Mouse (Mus musculus): ENCODE results near the gene N4bp1. TPM values are rescaled to one million over a fixed set of nuclear protein-coding genes. Genes with fewer than 3 reads are reported as not detected.
A peak's percentile ranks its signal among the peaks of the same experiment; 100 is the strongest.

The N4bp1 gene
- polyA plus RNA-seq (2016; fragmentation: Nextera tagmentation; extraction: Ambion mirVana), result 10.3 and 10.8 TPM in 2 replicates

- H3K4me3 ChIP-seq, result peak within 1 kb of the TSS; percentile 95
- peaks cover 19% of the 10 kb centered on the region for H3K36me3 ChIP-seq (replicated peaks)
- no peaks in the 10 kb centered on the region for H3K27me3 ChIP-seq (replicated peaks; ENCODE audit: low read depth, poor library complexity, severe bottlenecking)
- peaks cover 30% of the 10 kb centered on the region for H3K4me1 ChIP-seq
- H3K9me3 ChIP-seq, result no peaks in the 10 kb centered on the region
- under 1% methylated on average over 119 of the region's 119 CpGs for WGBS
- peak within 1 kb of the TSS; percentile 96 for H3K27ac ChIP-seq (replicated peaks)
- peak; percentile 94 for DNase-seq (ENCODE audit: low spot score)
Measured at GRCm38 (mm10) chr8:86884489-86885463, at the start of gene N4bp1. Gene N4bp1, minus strand, starts transcription at chr8:86885258.

GRCm38 (mm10) chr8:86934841-86935240 lies 49.8 kb upstream of the N4bp1 start:
- peaks cover 12% of the 10 kb centered on the region; the same call in 1 of the 2 replicates for H3K4me1 ChIP-seq
- no peak overlapping the region for H3K27ac ChIP-seq (replicated peaks)
- H3K4me3 ChIP-seq, result no peak overlapping the region

GRCm38 (mm10) chr8:86934393-86934792 lies 49.3 kb upstream of the N4bp1 start:
- 69% methylated on average over 13 of the region's 13 CpGs for WGBS
- Histone ChIP-seq H3K9me3 (no peaks in the 10 kb centered on the region), H3K27me3 (replicated peaks; ENCODE audit: low read depth, poor library complexity, severe bottlenecking) (no peaks in the 10 kb centered on the region), H3K4me1 (peaks cover 12% of the 10 kb centered on the region; the same call in 1 of the 2 replicates), H3K27ac (replicated peaks) (no peak overlapping the region), H3K4me3 (no peak overlapping the region), H3K36me3 (replicated peaks) (no peaks in the 10 kb centered on the region)
- no peak for DNase-seq (ENCODE audit: low spot score)

More at GRCm38 (mm10) chr8:86934841-86935240, 49.8 kb upstream of the N4bp1 start:
- 75% methylated on average over 5 of the region's 5 CpGs for WGBS
- Histone ChIP-seq H3K9me3 (no peaks in the 10 kb centered on the region), H3K27me3 (replicated peaks; ENCODE audit: low read depth, poor library complexity, severe bottlenecking) (no peaks in the 10 kb centered on the region), H3K36me3 (replicated peaks) (no peaks in the 10 kb centered on the region)
- no peak for DNase-seq (ENCODE audit: low spot score)

DNA sequence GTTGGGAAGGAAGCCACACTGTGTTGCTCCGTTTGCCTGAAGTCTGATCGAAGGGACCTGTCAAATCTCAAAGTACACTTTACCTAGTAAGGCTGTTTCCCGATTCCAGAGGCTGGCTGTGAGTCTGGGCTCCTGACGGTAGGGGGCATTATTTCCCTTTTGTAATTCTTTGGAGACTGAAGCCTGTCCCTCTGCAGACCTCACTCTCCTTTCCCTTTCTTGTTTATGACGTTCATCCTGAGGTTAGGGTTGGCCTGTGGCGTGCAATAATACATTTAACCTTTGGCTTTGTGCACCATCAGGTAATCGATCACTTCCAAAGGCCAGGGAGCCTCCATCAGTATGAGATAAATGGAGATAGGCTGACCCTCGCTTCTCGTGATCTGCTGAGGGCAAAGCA lies 48.8 kb upstream of the N4bp1 start:
- no peaks in the 10 kb centered on the region for H3K36me3 ChIP-seq (replicated peaks)
- no peaks in the 10 kb centered on the region for H3K27me3 ChIP-seq (replicated peaks; ENCODE audit: low read depth, poor library complexity, severe bottlenecking)
- peaks cover 12% of the 10 kb centered on the region; the same call in 1 of the 2 replicates for H3K4me1 ChIP-seq
- DNase-seq (ENCODE audit: low spot score), result peak; percentile 69
- H3K9me3 ChIP-seq, result no peaks in the 10 kb centered on the region
- WGBS, result 23% methylated on average over 9 of the region's 9 CpGs
- no peak overlapping the region for H3K4me3 ChIP-seq
- no peak overlapping the region for H3K27ac ChIP-seq (replicated peaks)

DNA sequence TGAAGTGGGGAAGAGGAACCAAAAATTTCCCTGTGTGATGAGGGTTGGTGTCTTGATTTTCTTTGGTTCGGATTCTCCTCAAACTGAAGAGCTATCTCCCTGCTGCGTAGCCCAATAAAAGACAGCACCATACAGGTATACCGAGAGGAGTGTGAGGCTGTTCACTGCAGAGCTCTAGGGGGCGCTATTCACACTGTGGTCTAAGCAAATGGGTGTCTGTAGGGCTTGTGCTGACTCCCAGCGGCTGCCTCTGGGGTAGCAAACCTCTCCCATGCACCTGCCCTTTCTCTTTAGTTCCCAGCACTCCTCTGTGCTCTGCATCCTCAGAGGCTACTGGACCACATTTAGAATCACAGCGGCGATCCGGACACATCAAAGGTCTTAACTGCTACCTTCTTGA lies 41.2 kb upstream of the N4bp1 start:
- peaks cover 22% of the 10 kb centered on the region for H3K4me1 ChIP-seq
- H3K4me3 ChIP-seq, result no peak overlapping the region
- 58% methylated on average over 8 of the region's 8 CpGs for WGBS
- H3K36me3 ChIP-seq (replicated peaks), result no peaks in the 10 kb centered on the region
- no peak overlapping the region for H3K27ac ChIP-seq (replicated peaks)
- no peak for DNase-seq (ENCODE audit: low spot score)
- H3K9me3 ChIP-seq, result no peaks in the 10 kb centered on the region
- no peaks in the 10 kb centered on the region for H3K27me3 ChIP-seq (replicated peaks; ENCODE audit: low read depth, poor library complexity, severe bottlenecking)

- H3K9me3 ChIP-seq, result no peaks in the 10 kb centered on the region
- H3K27ac ChIP-seq (replicated peaks), result no peak overlapping the region
- no peak overlapping the region for H3K4me3 ChIP-seq
- H3K4me1 ChIP-seq, result peaks cover 30% of the 10 kb centered on the region
- WGBS, result 80% methylated on average over 5 of the region's 5 CpGs
- no peak for DNase-seq (ENCODE audit: low spot score)
- no peaks in the 10 kb centered on the region for H3K27me3 ChIP-seq (replicated peaks; ENCODE audit: low read depth, poor library complexity, severe bottlenecking)
- H3K36me3 ChIP-seq (replicated peaks), result no peaks in the 10 kb centered on the region
Measured at GRCm38 (mm10) chr8:86923219-86923835, 38.3 kb upstream of the N4bp1 start.

GRCm38 (mm10) chr8:86922673-86923072 lies 37.6 kb upstream of the N4bp1 start:
- H3K4me3 ChIP-seq, result no peak overlapping the region
- DNase-seq (ENCODE audit: low spot score), result no peak
- H3K27me3 ChIP-seq (replicated peaks; ENCODE audit: low read depth, poor library complexity, severe bottlenecking), result no peaks in the 10 kb centered on the region

GRCm38 (mm10) chr8:86922141-86922540 lies 37.1 kb upstream of the N4bp1 start:
- Histone ChIP-seq H3K36me3 (replicated peaks) (no peaks in the 10 kb centered on the region), H3K9me3 (no peaks in the 10 kb centered on the region), H3K27ac (replicated peaks) (no peak overlapping the region), H3K4me3 (no peak overlapping the region), H3K27me3 (replicated peaks; ENCODE audit: low read depth, poor library complexity, severe bottlenecking) (no peaks in the 10 kb centered on the region), H3K4me1 (peaks cover 30% of the 10 kb centered on the region)
- no peak for DNase-seq (ENCODE audit: low spot score)
- WGBS, result 75% methylated on average over 5 of the region's 5 CpGs

More at GRCm38 (mm10) chr8:86922673-86923072, 37.6 kb upstream of the N4bp1 start:
- H3K36me3 ChIP-seq (replicated peaks), result no peaks in the 10 kb centered on the region
- peaks cover 30% of the 10 kb centered on the region for H3K4me1 ChIP-seq
- 44% methylated on average over 1 of the region's 1 CpGs for WGBS
- H3K27ac ChIP-seq (replicated peaks), result peak overlapping the region; percentile 24; the same call in 1 of the 2 replicates
- H3K9me3 ChIP-seq, result no peaks in the 10 kb centered on the region

- Histone ChIP-seq H3K4me1 (peaks cover 26% of the 10 kb centered on the region), H3K9me3 (no peaks in the 10 kb centered on the region), H3K4me3 (no peak overlapping the region), H3K27ac (replicated peaks) (no peak overlapping the region), H3K36me3 (replicated peaks) (no peaks in the 10 kb centered on the region), H3K27me3 (replicated peaks; ENCODE audit: low read depth, poor library complexity, severe bottlenecking) (no peaks in the 10 kb centered on the region)
- no peak for DNase-seq (ENCODE audit: low spot score)
- 70% methylated on average over 5 of the region's 5 CpGs for WGBS
Measured at GRCm38 (mm10) chr8:86920996-86921395, 35.9 kb upstream of the N4bp1 start.

- H3K4me1 ChIP-seq, result peaks cover 20% of the 10 kb centered on the region
- no peaks in the 10 kb centered on the region for H3K27me3 ChIP-seq (replicated peaks; ENCODE audit: low read depth, poor library complexity, severe bottlenecking)
- H3K27ac ChIP-seq (replicated peaks), result no peak overlapping the region
- H3K4me3 ChIP-seq, result no peak overlapping the region
- no peaks in the 10 kb centered on the region for H3K36me3 ChIP-seq (replicated peaks)
- 50% methylated on average over 7 of the region's 7 CpGs for WGBS
- no peak for DNase-seq (ENCODE audit: low spot score)
- no peaks in the 10 kb centered on the region for H3K9me3 ChIP-seq
Measured at GRCm38 (mm10) chr8:86920455-86920854, 35.4 kb upstream of the N4bp1 start.

DNA sequence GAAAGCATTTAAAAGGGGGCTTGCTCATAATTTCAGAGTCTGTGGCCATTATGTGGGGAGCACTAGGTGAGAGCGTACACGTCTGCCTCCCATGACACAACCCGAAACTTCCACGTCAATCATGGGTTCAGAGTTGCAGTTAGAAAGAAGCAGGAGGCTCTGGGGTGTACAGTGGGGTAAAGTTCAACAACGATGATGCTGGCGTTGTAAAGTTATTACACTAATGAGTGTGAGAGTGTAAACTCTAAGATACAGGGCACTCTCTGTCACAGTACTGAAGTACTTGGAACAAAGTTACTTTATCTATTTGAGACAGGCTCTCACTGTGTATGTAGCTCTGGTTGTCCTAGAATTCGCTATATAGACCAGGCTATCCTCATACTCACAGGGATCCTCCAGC lies 35.0 kb upstream of the N4bp1 start:
- H3K27ac ChIP-seq (replicated peaks), result no peak overlapping the region
- no peak overlapping the region for H3K4me3 ChIP-seq
- no peaks in the 10 kb centered on the region for H3K27me3 ChIP-seq (replicated peaks; ENCODE audit: low read depth, poor library complexity, severe bottlenecking)
- H3K4me1 ChIP-seq, result peaks cover 20% of the 10 kb centered on the region
- WGBS, result 85% methylated on average over 7 of the region's 7 CpGs
- DNase-seq (ENCODE audit: low spot score), result no peak
- H3K36me3 ChIP-seq (replicated peaks), result no peaks in the 10 kb centered on the region
- H3K9me3 ChIP-seq, result no peaks in the 10 kb centered on the region

GRCm38 (mm10) chr8:86919262-86919661 lies 34.2 kb upstream of the N4bp1 start:
- no peaks in the 10 kb centered on the region for H3K36me3 ChIP-seq (replicated peaks)
- H3K4me3 ChIP-seq, result no peak overlapping the region
- WGBS, result 86% methylated on average over 4 of the region's 4 CpGs
- H3K9me3 ChIP-seq, result no peaks in the 10 kb centered on the region
- no peaks in the 10 kb centered on the region for H3K27me3 ChIP-seq (replicated peaks; ENCODE audit: low read depth, poor library complexity, severe bottlenecking)
- peaks cover 20% of the 10 kb centered on the region for H3K4me1 ChIP-seq
- DNase-seq (ENCODE audit: low spot score), result no peak
- H3K27ac ChIP-seq (replicated peaks), result no peak overlapping the region
